Mouse (Mus musculus) pancreas, adult 10 weeks (tissue): ENCODE results near the gene Ube2k. TPM values are rescaled to one million over a fixed set of nuclear protein-coding genes. Genes with fewer than 3 reads are reported as not detected.

ENCODE experiments used
- polyA plus RNA-seq: library from polyadenylated mRNA; stranded (reverse); fragments of 350-450 nt; fragmentation: Illumina TruSeq; extraction: RNeasy Lipid Tissue Mini Kit (QIAGEN cat#74804); gene quantifications from one replicate; pipeline ENCODE4 v1.2.3, GENCODE M21; 2015; ENCODE audit warnings: low read depth, low replicate concordance; ENCODE audit not compliant: insufficient read depth

Ube2k gene
- 15.6 TPM for polyA plus RNA-seq

GRCm38 (mm10) chr5:65536751-65537419 is at the start of gene Ube2k, which contains the start of gene Smim14:
Ube2k (plus strand) TSS chr5:65537233.
Smim14 (minus strand) TSS chr5:65537184.

GRCm38 (mm10) chr5:65492716-65493531 is 44.1 kb upstream of the Ube2k start, which contains the start of gene Gm43552:
Gm43552 (minus strand) TSS chr5:65492833.

Other genes starting within 250 kb of the Ube2k start
- gene Rfc1, start 201.6 kb upstream of the Ube2k start, polyA plus RNA-seq = 3.3 TPM
- 1.8 TPM for gene Klb, start 188.9 kb upstream of the Ube2k start, polyA plus RNA-seq
- 504 TPM for gene Rpl9, start 145.8 kb upstream of the Ube2k start, polyA plus RNA-seq
- gene Lias, start 145.7 kb upstream of the Ube2k start, polyA plus RNA-seq = 9.5 TPM
- gene Ugdh, start 101.3 kb upstream of the Ube2k start, polyA plus RNA-seq = 8.7 TPM
- gene Gm43552, start 44.4 kb upstream of the Ube2k start, polyA plus RNA-seq = not detected
- 51.3 TPM for gene Smim14, start within 50 bp of the Ube2k start, polyA plus RNA-seq
- 18.6 TPM for gene Pds5a, start 161.0 kb downstream of the Ube2k start, polyA plus RNA-seq
- 2.1 TPM for gene N4bp2, start 226.3 kb downstream of the Ube2k start, polyA plus RNA-seq